Mouse (Mus musculus) inflammation-experienced regulatory T-cells (primary cell): ENCODE results near the gene Gm5414. TPM values are rescaled to one million over a fixed set of nuclear protein-coding genes. Genes with fewer than 3 reads are reported as not detected.

Source experiments
- polyA plus RNA-seq, 2 experiments: library from polyadenylated mRNA; unstranded; fragments of 100-300 nt; shearing (Covaris generic); gene quantifications; one replicate each; pipeline ENCODE4 v1.2.1; 2017

The Gm5414 gene
- polyA plus RNA-seq, result under 1 TPM in 1 of 2 experiments, not detected in 1; 0.10 TPM

GRCm38 (mm10) chr15:101627884-101628283 lies at the start of gene Gm5414:
Gene Gm5414 (minus strand): TSS chr15:101628188.

DNA sequence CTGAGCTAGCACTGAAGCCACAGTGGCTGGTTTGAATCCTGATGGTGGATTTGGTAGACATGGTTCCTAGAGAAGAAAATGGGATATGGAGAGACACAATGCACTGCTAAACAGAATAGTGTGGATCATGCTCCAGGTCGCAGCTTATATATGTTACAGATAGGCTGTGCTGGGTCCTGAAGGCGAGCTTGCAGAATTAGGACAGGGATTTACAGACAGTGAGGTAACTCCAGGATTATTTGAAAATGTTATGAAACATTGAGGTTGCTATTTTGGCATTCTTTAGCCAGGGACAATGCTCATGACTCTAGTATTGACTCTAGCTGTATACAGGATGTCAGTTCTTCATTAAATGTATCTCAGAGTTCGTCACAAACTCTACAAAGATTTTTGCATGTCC lies 19.3 kb upstream of the Gm5414 start, which contains the start of gene Gm5478:
Gene Gm5478 (minus strand): TSS at position 101 of the 400 bp plus-strand sequence.

Other genes starting within 250 kb of the Gm5414 start
- under 1 TPM; 0.11 to 0.12 TPM for gene Krt7, start 217.1 kb downstream of the Gm5414 start, polyA plus RNA-seq
- gene Krt87, start 189.4 kb downstream of the Gm5414 start, polyA plus RNA-seq, result under 1 TPM in 1 of 2 experiments, not detected in 1; 0.23 TPM
- gene Krt88, start 180.4 kb downstream of the Gm5414 start, polyA plus RNA-seq, result not detected
- not detected for gene Krt81, start 164.4 kb downstream of the Gm5414 start, polyA plus RNA-seq
- under 1 TPM in 1 of 2 experiments, not detected in 1; 0.11 TPM for gene Krt86, start 154.7 kb downstream of the Gm5414 start, polyA plus RNA-seq
- 1 to 10 TPM; 1.4 to 3.3 TPM for gene Krt83, start 136.7 kb downstream of the Gm5414 start, polyA plus RNA-seq
- not detected for gene Gm49425, start 110.9 kb downstream of the Gm5414 start, polyA plus RNA-seq
- gene Krt84, start 95.4 kb downstream of the Gm5414 start, polyA plus RNA-seq, result 1 to 10 TPM in 1 of 2 experiments, under 1 TPM in 1; 0.10 to 1.6 TPM
- gene Krt82, start 77.5 kb downstream of the Gm5414 start, polyA plus RNA-seq, result not detected
- gene Krt90, start 65.2 kb downstream of the Gm5414 start, polyA plus RNA-seq, result under 1 TPM in 1 of 2 experiments, not detected in 1; 0.15 TPM
- gene Krt75, start 54.3 kb downstream of the Gm5414 start, polyA plus RNA-seq, result 1 to 10 TPM in 1 of 2 experiments, under 1 TPM in 1; 0.14 to 1.3 TPM
- gene Gm5478, start 19.2 kb upstream of the Gm5414 start, polyA plus RNA-seq, result not detected
- not detected for gene Krt6b, start 52.1 kb upstream of the Gm5414 start, polyA plus RNA-seq
- under 1 TPM in 1 of 2 experiments, not detected in 1; 0.16 TPM for gene Krt6a, start 66.1 kb upstream of the Gm5414 start, polyA plus RNA-seq
- under 1 TPM in 1 of 2 experiments, not detected in 1; 0.07 TPM for gene Krt5, start 84.7 kb upstream of the Gm5414 start, polyA plus RNA-seq
- gene Krt71, start 114.9 kb upstream of the Gm5414 start, polyA plus RNA-seq, result under 1 TPM in 1 of 2 experiments, not detected in 1; 0.23 TPM
- gene Krt72, start 158.3 kb upstream of the Gm5414 start, polyA plus RNA-seq, result under 1 TPM; 0.08 to 0.43 TPM
- gene Krt73, start 174.2 kb upstream of the Gm5414 start, polyA plus RNA-seq, result under 1 TPM; 0.12 to 0.18 TPM
- under 1 TPM; 0.06 to 0.92 TPM for gene Krt2, start 190.0 kb upstream of the Gm5414 start, polyA plus RNA-seq
- under 1 TPM; 0.12 to 0.22 TPM for gene Krt1, start 222.6 kb upstream of the Gm5414 start, polyA plus RNA-seq
- gene Krt77, start 241.5 kb upstream of the Gm5414 start, polyA plus RNA-seq, result not detected